Mouse (Mus musculus): ENCODE measurements around the gene Celf6.

- TF ChIP-seq CTCF (IDR thresholded peaks at IDR 0.05; ENCODE audit: control insufficient read depth, insufficient read depth, insufficient replicate concordance, low read depth, low read length) (no peak), POLR2A (IDR thresholded peaks at IDR 0.05; ENCODE audit: control insufficient read depth, low read depth, low read length) (no peak)
These were observed 11.3 kb downstream of the Celf6 start for GRCm38 (mm10) chr9:59588710-59589671.

Data from testis, adult 2 months (tissue).